Mouse (Mus musculus): ENCODE data around the gene Cmtm1. TPM values are rescaled to one million over a fixed set of nuclear protein-coding genes. Genes with fewer than 3 reads are reported as not detected.

Gene Cmtm1
- total RNA-seq, 2 experiments from 2014 or later, result not detected

- ATAC-seq (ENCODE audit: poor library complexity, severe bottlenecking), result peak; percentile 61
Observed at GRCm38 (mm10) chr8:104247054-104247907, 62.7 kb downstream of the Cmtm1 start.

- peak; percentile 17 for ATAC-seq (ENCODE audit: poor library complexity, severe bottlenecking)
Observed at GRCm38 (mm10) chr8:104246621-104247020, 63.3 kb downstream of the Cmtm1 start.

Other genes with a start within 250 kb of the Cmtm1 start
- gene Cdh5, start 208.5 kb downstream of the Cmtm1 start, total RNA-seq (2015), result 0.52 and 1.1 TPM in 2 replicates
- 0.37 and 0.57 TPM in 2 replicates for gene Cdh5, start 208.5 kb downstream of the Cmtm1 start, total RNA-seq (2017)
- 0.16 TPM in 1 of 2 replicates, not detected in the other for gene Bean1, start 139.7 kb downstream of the Cmtm1 start, total RNA-seq (2015)
- 0.11 TPM in 1 of 2 replicates, not detected in the other for gene Bean1, start 139.7 kb downstream of the Cmtm1 start, total RNA-seq (2017)
- gene Tk2, start 61.6 kb downstream of the Cmtm1 start, total RNA-seq (2015), result 27.6 and 30.0 TPM in 2 replicates
- 17.4 and 28.5 TPM in 2 replicates for gene Tk2, start 61.6 kb downstream of the Cmtm1 start, total RNA-seq (2017)
- gene Cklf, start 59.3 kb downstream of the Cmtm1 start, total RNA-seq (2015), result 120 and 138 TPM in 2 replicates
- gene Cklf, start 59.3 kb downstream of the Cmtm1 start, total RNA-seq (2017), result 35.9 and 46.7 TPM in 2 replicates
- gene Cmtm2a, start 17.0 kb downstream of the Cmtm1 start, total RNA-seq (2015), result not detected in 2 replicates
- gene Cmtm2a, start 17.0 kb downstream of the Cmtm1 start, total RNA-seq (2017), result not detected in 2 replicates
- not detected in 2 replicates for gene Gm45711, start 64 bp downstream of the Cmtm1 start, total RNA-seq (2015)
- gene Gm45711, start 64 bp downstream of the Cmtm1 start, total RNA-seq (2017), result not detected in 2 replicates
- not detected in 2 replicates for gene Gm11020, start 11.4 kb upstream of the Cmtm1 start, total RNA-seq (2015)
- gene Gm11020, start 11.4 kb upstream of the Cmtm1 start, total RNA-seq (2017), result not detected in 2 replicates
- gene Cmtm2b, start 12.1 kb upstream of the Cmtm1 start, total RNA-seq (2015), result not detected in 2 replicates
- gene Cmtm2b, start 12.1 kb upstream of the Cmtm1 start, total RNA-seq (2017), result not detected in 2 replicates
- gene Cmtm3, start 29.3 kb upstream of the Cmtm1 start, total RNA-seq (2015), result 84.1 and 85.6 TPM in 2 replicates
- 48.5 and 50.4 TPM in 2 replicates for gene Cmtm3, start 29.3 kb upstream of the Cmtm1 start, total RNA-seq (2017)
- 0.59 and 1.1 TPM in 2 replicates for gene Cmtm4, start 85.7 kb upstream of the Cmtm1 start, total RNA-seq (2015)
- gene Cmtm4, start 85.7 kb upstream of the Cmtm1 start, total RNA-seq (2017), result 1.6 and 1.7 TPM in 2 replicates
- gene Dync1li2, start 132.9 kb upstream of the Cmtm1 start, total RNA-seq (2015), result 15.0 and 18.4 TPM in 2 replicates
- gene Dync1li2, start 132.9 kb upstream of the Cmtm1 start, total RNA-seq (2017), result 43.3 and 58.0 TPM in 2 replicates
- not detected in 2 replicates for gene Terb1, start 199.8 kb upstream of the Cmtm1 start, total RNA-seq (2015)
- not detected in 2 replicates for gene Terb1, start 199.8 kb upstream of the Cmtm1 start, total RNA-seq (2017)
- 45.3 and 69.6 TPM in 2 replicates for gene Nae1, start 224.5 kb upstream of the Cmtm1 start, total RNA-seq (2015)
- gene Nae1, start 224.5 kb upstream of the Cmtm1 start, total RNA-seq (2017), result 67.3 and 83.9 TPM in 2 replicates
- gene Car7, start 224.5 kb upstream of the Cmtm1 start, total RNA-seq (2015), result 0.27 TPM in 1 of 2 replicates, not detected in the other
- gene Car7, start 224.5 kb upstream of the Cmtm1 start, total RNA-seq (2017), result 0.44 and 1.2 TPM in 2 replicates

All from megakaryocyte, adult 5-6 weeks (primary cell).